Mouse (Mus musculus): Measurements from ENCODE around the gene Ank3. TPM values are rescaled to one million over a fixed set of nuclear protein-coding genes. Genes with fewer than 3 reads are reported as not detected.

Gene Ank3
- total and polyA plus RNA-seq, 3 experiments: 3.2 to 6.7 TPM; not detected in 1

- no peaks in the 10 kb centered on the region for H3K4me1 ChIP-seq (ENCODE audit: control insufficient read depth in 1 of 2, insufficient read depth in 2 of 2, low read length in 2 of 2)
- H3K9me3 ChIP-seq (replicated peaks; ENCODE audit: insufficient read depth, low read length): no peaks in the 10 kb centered on the region
- H3K4me3 ChIP-seq (ENCODE audit: control insufficient read depth in 1 of 2, insufficient read depth in 1 of 2, low read depth in 2 of 2, low read length in 2 of 2): no peak overlapping the region
- H3K27ac ChIP-seq (ENCODE audit: control insufficient read depth, low read depth, low read length): no peak overlapping the region
- DNase-seq (ENCODE audit: low read depth, low spot score): no peak
- no peaks in the 10 kb centered on the region for H3K27me3 ChIP-seq (ENCODE audit: control insufficient read depth in 1 of 2, insufficient read depth in 2 of 2, low read length in 2 of 2)
- no peaks in the 10 kb centered on the region for H3K79me2 ChIP-seq (ENCODE audit: control insufficient read depth, insufficient read depth, low read length, poor library complexity)
- H3K9ac ChIP-seq (ENCODE audit: control insufficient read depth, low read depth, low read length, poor library complexity, severe bottlenecking): no peak overlapping the region
- no peaks in the 10 kb centered on the region for H3K36me3 ChIP-seq (ENCODE audit: control insufficient read depth in 1 of 2, insufficient read depth in 2 of 2, low read length in 2 of 2)
- no peak for TF ChIP-seq USF1 (IDR thresholded peaks at IDR 0.05; ENCODE audit: low read depth, low read length)
- TF ChIP-seq ZKSCAN1 (IDR thresholded peaks at IDR 0.05; ENCODE audit: low read depth, low read length): no peak
- no peak for TF ChIP-seq MYC (IDR thresholded peaks at IDR 0.05; ENCODE audit: low read depth, low read length)
- no peak for TF ChIP-seq NELFE (IDR thresholded peaks at IDR 0.05; ENCODE audit: low read depth, low read length)
- TF ChIP-seq MAZ (IDR thresholded peaks at IDR 0.05; ENCODE audit: low read depth, low read length): no peak
- TF ChIP-seq ZNF384 (IDR thresholded peaks at IDR 0.05; ENCODE audit: low read depth, low read length): no peak
- TF ChIP-seq RCOR1 (IDR thresholded peaks at IDR 0.05; ENCODE audit: low read depth, low read length): no peak
- no peak for TF ChIP-seq GATA1 (IDR thresholded peaks at IDR 0.05; ENCODE audit: low read depth, low read length)
- no peak for TF ChIP-seq CTCF (IDR thresholded peaks at IDR 0.05 in 2 of 3, conservative IDR thresholded peaks at IDR 0.05 in 1 of 3; ENCODE audit: control insufficient read depth in 1 of 3, insufficient read depth in 1 of 3, low read depth in 2 of 3, low read length in 3 of 3, poor library complexity in 1 of 3, severe bottlenecking in 1 of 3)
- no peak for TF ChIP-seq KAT2A (conservative IDR thresholded peaks at IDR 0.05; ENCODE audit: low read depth, low read length)
- no peak for TF ChIP-seq MAX (IDR thresholded peaks at IDR 0.05; ENCODE audit: low read length)
- TF ChIP-seq MXI1 (IDR thresholded peaks at IDR 0.05; ENCODE audit: low read depth, low read length): no peak
- TF ChIP-seq E2F4 (IDR thresholded peaks at IDR 0.05; ENCODE audit: borderline replicate concordance, low read depth, low read length): no peak
- TF ChIP-seq TAL1 (IDR thresholded peaks at IDR 0.05; ENCODE audit: low read length): no peak
- no peak for TF ChIP-seq CHD1 (IDR thresholded peaks at IDR 0.05; ENCODE audit: low read depth, low read length)
These were observed 146.1 kb downstream of the Ank3 start for GRCm38 (mm10) chr10:69544653-69545052.

GRCm38 (mm10) chr10:69545936-69546335 lies 147.4 kb downstream of the Ank3 start:
- Histone ChIP-seq H3K9ac (ENCODE audit: control insufficient read depth, low read depth, low read length, poor library complexity, severe bottlenecking) (no peak overlapping the region), H3K9me3 (replicated peaks; ENCODE audit: insufficient read depth, low read length) (no peaks in the 10 kb centered on the region), H3K27me3 (ENCODE audit: control insufficient read depth in 1 of 2, insufficient read depth in 2 of 2, low read length in 2 of 2) (no peaks in the 10 kb centered on the region), H3K4me1 (ENCODE audit: control insufficient read depth in 1 of 2, insufficient read depth in 2 of 2, low read length in 2 of 2) (no peaks in the 10 kb centered on the region), H3K4me3 (ENCODE audit: control insufficient read depth in 1 of 2, insufficient read depth in 1 of 2, low read depth in 2 of 2, low read length in 2 of 2) (no peak overlapping the region), H3K79me2 (ENCODE audit: control insufficient read depth, insufficient read depth, low read length, poor library complexity) (no peaks in the 10 kb centered on the region), H3K27ac (ENCODE audit: control insufficient read depth, low read depth, low read length) (no peak overlapping the region), H3K36me3 (ENCODE audit: control insufficient read depth in 1 of 2, insufficient read depth in 2 of 2, low read length in 2 of 2) (no peaks in the 10 kb centered on the region)
- TF ChIP-seq MXI1 (IDR thresholded peaks at IDR 0.05; ENCODE audit: low read depth, low read length) (no peak), ETS1 (IDR thresholded peaks at IDR 0.05; ENCODE audit: low read depth, low read length) (no peak)
- DNase-seq (ENCODE audit: low read depth, low spot score): no peak

GRCm38 (mm10) chr10:69546643-69547042 lies 148.1 kb downstream of the Ank3 start:
- no peaks in the 10 kb centered on the region for H3K36me3 ChIP-seq (ENCODE audit: control insufficient read depth in 1 of 2, insufficient read depth in 2 of 2, low read length in 2 of 2)
- no peak overlapping the region for H3K9ac ChIP-seq (ENCODE audit: control insufficient read depth, low read depth, low read length, poor library complexity, severe bottlenecking)
- no peak overlapping the region for H3K27ac ChIP-seq (ENCODE audit: control insufficient read depth, low read depth, low read length)
- H3K4me1 ChIP-seq (ENCODE audit: control insufficient read depth in 1 of 2, insufficient read depth in 2 of 2, low read length in 2 of 2): no peaks in the 10 kb centered on the region
- no peaks in the 10 kb centered on the region for H3K9me3 ChIP-seq (replicated peaks; ENCODE audit: insufficient read depth, low read length)
- no peak for DNase-seq (ENCODE audit: low read depth, low spot score)
- H3K79me2 ChIP-seq (ENCODE audit: control insufficient read depth, insufficient read depth, low read length, poor library complexity): no peaks in the 10 kb centered on the region
- no peak overlapping the region for H3K4me3 ChIP-seq (ENCODE audit: control insufficient read depth in 1 of 2, insufficient read depth in 1 of 2, low read depth in 2 of 2, low read length in 2 of 2)
- no peaks in the 10 kb centered on the region for H3K27me3 ChIP-seq (ENCODE audit: control insufficient read depth in 1 of 2, insufficient read depth in 2 of 2, low read length in 2 of 2)
- TF ChIP-seq TCF12 (IDR thresholded peaks at IDR 0.05; ENCODE audit: low read depth, low read length): no peak
- TF ChIP-seq JUND (IDR thresholded peaks at IDR 0.05; ENCODE audit: low read depth, low read length): no peak
- no peak for TF ChIP-seq HCFC1 (IDR thresholded peaks at IDR 0.05; ENCODE audit: low read depth, low read length)
- no peak for TF ChIP-seq TAL1 (IDR thresholded peaks at IDR 0.05; ENCODE audit: low read length)
- TF ChIP-seq E2F4 (IDR thresholded peaks at IDR 0.05; ENCODE audit: borderline replicate concordance, low read depth, low read length): no peak
- no peak for TF ChIP-seq NELFE (IDR thresholded peaks at IDR 0.05; ENCODE audit: low read depth, low read length)
- no peak for TF ChIP-seq ZMIZ1 (IDR thresholded peaks at IDR 0.05; ENCODE audit: low read depth, low read length)
- TF ChIP-seq POLR2AphosphoS2 (IDR thresholded peaks at IDR 0.05; ENCODE audit: low read length): no peak
- no peak for TF ChIP-seq NRF1 (IDR thresholded peaks at IDR 0.05; ENCODE audit: insufficient read depth, low read depth, low read length, poor library complexity, severe bottlenecking)
- TF ChIP-seq CTCF (IDR thresholded peaks at IDR 0.05 in 2 of 3, conservative IDR thresholded peaks at IDR 0.05 in 1 of 3; ENCODE audit: control insufficient read depth in 1 of 3, insufficient read depth in 1 of 3, low read depth in 2 of 3, low read length in 3 of 3, poor library complexity in 1 of 3, severe bottlenecking in 1 of 3): no peak
- TF ChIP-seq GABPA (IDR thresholded peaks at IDR 0.05; ENCODE audit: low read depth, low read length): no peak
- no peak for TF ChIP-seq RCOR1 (IDR thresholded peaks at IDR 0.05; ENCODE audit: low read depth, low read length)
- TF ChIP-seq MAX (IDR thresholded peaks at IDR 0.05; ENCODE audit: low read length): no peak
- no peak for TF ChIP-seq USF1 (IDR thresholded peaks at IDR 0.05; ENCODE audit: low read depth, low read length)
- no peak for TF ChIP-seq MEF2A (IDR thresholded peaks at IDR 0.05; ENCODE audit: extremely low read depth, insufficient replicate concordance, low read depth, low read length, poor library complexity, severe bottlenecking)
- TF ChIP-seq RAD21 (IDR thresholded peaks at IDR 0.05; ENCODE audit: low read depth, low read length): no peak

Measured in MEL (cell line).